10 mouse cellular contexts compared by ENCODE assay signal in genomic region chr14:18731154-18731553, GRCm38 (mm10).
DNase-seq lines count a peak whose midpoint lies in the region; ATAC-seq lines count a peak whose summit lies in the region.
"Had no signal": no experiment of that assay in that cellular context is flagged by ENCODE, and none has a peak within 500 bp of the region (broad histone marks: within the 10 kb centered on the region; RNA-seq: fewer than 3 reads in every experiment).

No protein-coding gene starts in this region.

- no peak for ATAC-seq in embryonic facial prominence, embryonic 14.5 days (ENCODE audit: low read depth)

- H3K36me3 ChIP-seq in embryonic facial prominence, embryonic 14.5 days (ENCODE audit: control insufficient read depth, insufficient read depth, low read length) = no peaks in the 10 kb centered on the region
- H3K36me3 ChIP-seq in embryonic facial prominence, embryonic 10.5 days (replicated peaks) = no peaks in the 10 kb centered on the region
- H3K36me3 ChIP-seq: G1E; heart, embryonic 15.5 days had no signal

- no peaks in the 10 kb centered on the region for H3K9me3 ChIP-seq in embryonic facial prominence, embryonic 14.5 days (ENCODE audit: control insufficient read depth, low read length)
- no peaks in the 10 kb centered on the region for H3K9me3 ChIP-seq in embryonic facial prominence, embryonic 10.5 days
- H3K9me3 ChIP-seq: G1E; heart, embryonic 15.5 days had no signal

- H3K27ac ChIP-seq in embryonic facial prominence, embryonic 14.5 days (replicated peaks; ENCODE audit: low read depth, low read length) = no peak overlapping the region
- H3K27ac ChIP-seq in embryonic facial prominence, embryonic 10.5 days (replicated peaks) = no peak overlapping the region
- H3K27ac ChIP-seq: heart, embryonic 15.5 days had no signal

- peaks cover 5% of the 10 kb centered on the region; the same call in 1 of the 2 replicates for H3K4me1 ChIP-seq in embryonic facial prominence, embryonic 14.5 days (ENCODE audit: control insufficient read depth, insufficient read depth, low read length)
- no peaks in the 10 kb centered on the region for H3K4me1 ChIP-seq in embryonic facial prominence, embryonic 10.5 days
- H3K4me1 ChIP-seq: heart, embryonic 15.5 days had no signal

- H3K4me2 ChIP-seq in embryonic facial prominence, embryonic 14.5 days (ENCODE audit: low read depth, low read length) = no peak overlapping the region
- H3K4me2 ChIP-seq: heart, embryonic 15.5 days had no signal

- no peak overlapping the region for H3K4me3 ChIP-seq in embryonic facial prominence, embryonic 14.5 days (ENCODE audit: low read depth, low read length)
- no peak overlapping the region for H3K4me3 ChIP-seq in embryonic facial prominence, embryonic 10.5 days
- H3K4me3 ChIP-seq: heart, embryonic 15.5 days had no signal

- no peak overlapping the region for H3K9ac ChIP-seq in embryonic facial prominence, embryonic 14.5 days (ENCODE audit: low read depth, low read length)
- H3K9ac ChIP-seq: heart, embryonic 15.5 days had no signal

- 59% methylated on average over 4 of the region's 4 CpGs for WGBS in embryonic facial prominence, embryonic 14.5 days
- WGBS in embryonic facial prominence, embryonic 10.5 days = 79% methylated on average over 4 of the region's 4 CpGs

- no peaks in the 10 kb centered on the region for H3K27me3 ChIP-seq in embryonic facial prominence, embryonic 14.5 days (replicated peaks; ENCODE audit: control insufficient read depth, insufficient read depth, low read length)
- no peaks in the 10 kb centered on the region for H3K27me3 ChIP-seq in embryonic facial prominence, embryonic 10.5 days (replicated peaks; ENCODE audit: low read depth, poor library complexity, severe bottlenecking)
- H3K27me3 ChIP-seq: heart, embryonic 15.5 days had no signal

- DNase-seq in embryonic facial prominence, embryonic 14.5 days (ENCODE audit: low spot score) = peak; percentile 16
- DNase-seq in embryonic facial prominence, embryonic 10.5 days (ENCODE audit: low spot score) = no peak
- peak; percentile 36 for DNase-seq in layer of hippocampus, adult 11-12 months (ENCODE audit: low spot score)
- DNase-seq in layer of hippocampus, postnatal 10 days (ENCODE audit: low spot score in 2 of 2) = no peak
- peak; percentile 21 to 27 for DNase-seq in layer of hippocampus, adult 8-10 months (ENCODE audit: low spot score in 2 of 2)
- DNase-seq in retina, embryonic 14.5 days (ENCODE audit: low spot score) = peak; percentile 24
- no peak for DNase-seq in cerebellum, adult 11-12 months
- DNase-seq in cerebellum, postnatal 14 days = no peak

Comparison
In these comparisons a context has a peak if more than half of its experiments do, and no peak if none do; other contexts are left out.
1. DNase-seq: peak in embryonic facial prominence, embryonic 14.5 days (single experiment), layer of hippocampus, adult 11-12 months (single experiment), layer of hippocampus, adult 8-10 months (2 of 2) and retina, embryonic 14.5 days (single experiment); none in embryonic facial prominence, embryonic 10.5 days (single experiment), layer of hippocampus, postnatal 10 days (0 of 2), cerebellum, adult 11-12 months (single experiment) and cerebellum, postnatal 14 days (0 of 2).